Mouse (Mus musculus) heart, postnatal 0 days (tissue): ENCODE measurements around the gene Atp13a5. TPM values are rescaled to one million over a fixed set of nuclear protein-coding genes. Genes with fewer than 3 reads are reported as not detected.
A peak's percentile ranks its signal among the peaks of the same experiment; 100 is the strongest.

Experiments used
- ATAC-seq: fragments of 200-750 bp; cut with Nextera tagmentation; 2 replicates; pipeline ENCODE4 v1.8.0; 2017; ENCODE audit warnings: low read depth, moderate number of reproducible peaks, moderate library complexity; ENCODE audit not compliant: insufficient read depth
- DNase-seq: peaks from one replicate; pipeline ENCODE4 v3.0.0-alpha.2; 2016; ENCODE audit warnings: low spot score
- H3K27ac ChIP-seq: fragments of 300-500 bp; sonication (generic); 2 replicates; pipeline ENCODE4 v1.5.1; 2014; ENCODE audit warnings: low read depth, mild to moderate bottlenecking
- H3K27me3 ChIP-seq: fragments of 300-500 bp; sonication (generic); 2 replicates; pipeline ENCODE4 v1.6.1; 2014; ENCODE audit warnings: low read length, mixed read lengths; ENCODE audit not compliant: control insufficient read depth, insufficient read depth
- H3K36me3 ChIP-seq: fragments of 300-500 bp; sonication (generic); replicated peaks from 2 replicates; pipeline ENCODE4 v1.6.1; 2014; ENCODE audit warnings: low read length, mixed read lengths; ENCODE audit not compliant: control insufficient read depth, insufficient read depth
- H3K4me1 ChIP-seq: fragments of 300-500 bp; sonication (generic); 2 replicates; pipeline ENCODE4 v1.6.1; 2014; ENCODE audit warnings: antibody characterized with exemption; ENCODE audit not compliant: control insufficient read depth, insufficient read depth
- H3K4me2 ChIP-seq: fragments of 300-500 bp; sonication (generic); 2 replicates; pipeline ENCODE4 v1.6.1; 2014; ENCODE audit warnings: low read depth, mild to moderate bottlenecking, low read length, moderate library complexity
- H3K4me3 ChIP-seq: fragments of 300-500 bp; sonication (generic); 2 replicates; pipeline ENCODE4 v1.5.1; 2014; ENCODE audit warnings: low read depth, low read length
- H3K9ac ChIP-seq: fragments of 300-500 bp; sonication (generic); replicated peaks from 2 replicates; pipeline ENCODE4 v1.6.1; 2014; ENCODE audit warnings: low read depth, low read length, mixed read lengths
- H3K9me3 ChIP-seq: fragments of 300-500 bp; sonication (generic); replicated peaks from 2 replicates; pipeline ENCODE4 v1.6.1; 2016; ENCODE audit warnings: low read length; ENCODE audit not compliant: control insufficient read depth
- CTCF ChIP-seq: IDR thresholded peaks from 2 replicates; pipeline ENCODE4 v1.5.1; 2016; ENCODE audit warnings: antibody characterized with exemption, control low read depth, low read depth
- EP300 ChIP-seq: IDR thresholded peaks from 2 replicates; pipeline ENCODE4 v1.6.1; 2016; ENCODE audit warnings: antibody characterized with exemption, low read depth
- WGBS: fragments of 180-500 bp; shearing (Covaris S2); extraction: QIAGEN DNeasy Blood & Tissue Kit; methylation state at CpG from one replicate; pipeline ENCODE4 v1.1.7; 2014; 5-methylcytosine and 5-hydroxymethylcytosine counted together
- polyA plus RNA-seq: library from polyadenylated mRNA; unstranded; fragments of >200 nt; fragmentation: Nextera tagmentation; extraction: Ambion mirVana; gene quantifications from 2 replicates; pipeline ENCODE4 v1.2.1, GENCODE M21; 2015
- total RNA-seq: library from RNA; depleted of rRNA; stranded (reverse); fragments of >200 nt; gene quantifications from 2 replicates; pipeline ENCODE4 v1.2.3, GENCODE M21; 2014; ENCODE audit warnings: low replicate concordance; rRNA removed

The Atp13a5 gene
- total and polyA plus RNA-seq, 2 experiments from 2014 or later = not detected

DNA sequence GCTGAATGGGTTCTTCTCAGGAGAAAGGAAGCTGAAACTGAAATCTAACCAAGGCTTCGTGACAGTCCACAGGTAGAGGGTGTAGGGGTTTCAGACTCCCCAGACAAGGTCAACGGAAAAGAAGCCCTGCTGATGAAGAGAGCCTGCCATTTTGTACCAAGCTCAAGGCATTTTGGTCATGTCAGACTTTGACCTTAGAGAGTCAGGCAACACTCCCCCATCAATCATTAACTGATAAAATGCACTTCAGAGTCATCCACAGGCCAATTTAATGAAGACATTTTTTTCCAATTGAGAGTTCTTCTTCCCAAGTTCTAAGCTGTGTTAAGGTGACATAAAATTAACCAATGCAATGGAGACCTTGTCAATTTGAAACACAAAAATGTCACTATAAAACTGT lies 177.4 kb downstream of the Atp13a5 start:
- no peak overlapping the region for H3K4me3 ChIP-seq
- no peaks in the 10 kb centered on the region for H3K4me1 ChIP-seq
- no peak for ATAC-seq
- DNase-seq = no peak
- H3K4me2 ChIP-seq = no peak overlapping the region
- no peaks in the 10 kb centered on the region for H3K36me3 ChIP-seq
- no peak overlapping the region for H3K27ac ChIP-seq
- no peaks in the 10 kb centered on the region for H3K27me3 ChIP-seq
- H3K9me3 ChIP-seq = no peaks in the 10 kb centered on the region
- H3K9ac ChIP-seq = no peak overlapping the region
- 60% methylated on average over 2 of the region's 2 CpGs for WGBS
- TF ChIP-seq CTCF (no peak), EP300 (no peak)

DNA sequence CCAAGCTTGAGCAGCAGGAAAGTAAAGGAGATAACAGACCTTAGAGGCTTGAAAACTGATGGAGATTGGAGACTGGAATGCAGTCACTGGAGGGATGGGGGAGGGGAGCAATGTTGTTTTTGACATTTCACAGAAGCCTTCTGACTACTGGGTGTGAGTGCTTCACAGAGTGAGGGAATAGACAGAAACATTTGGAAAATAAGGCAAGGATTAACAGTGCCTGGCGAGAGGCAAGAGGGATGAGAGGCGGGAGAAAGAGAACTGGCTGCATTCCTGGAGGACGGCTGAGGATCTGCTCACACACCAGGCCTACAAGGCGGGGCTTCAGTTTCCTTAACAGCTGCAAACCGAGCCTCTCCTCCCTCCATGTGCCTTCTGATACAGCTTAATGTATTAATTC lies 180.1 kb downstream of the Atp13a5 start:
- H3K9me3 ChIP-seq = no peaks in the 10 kb centered on the region
- peak; percentile 22 for DNase-seq
- peak; percentile 62 for ATAC-seq

DNA sequence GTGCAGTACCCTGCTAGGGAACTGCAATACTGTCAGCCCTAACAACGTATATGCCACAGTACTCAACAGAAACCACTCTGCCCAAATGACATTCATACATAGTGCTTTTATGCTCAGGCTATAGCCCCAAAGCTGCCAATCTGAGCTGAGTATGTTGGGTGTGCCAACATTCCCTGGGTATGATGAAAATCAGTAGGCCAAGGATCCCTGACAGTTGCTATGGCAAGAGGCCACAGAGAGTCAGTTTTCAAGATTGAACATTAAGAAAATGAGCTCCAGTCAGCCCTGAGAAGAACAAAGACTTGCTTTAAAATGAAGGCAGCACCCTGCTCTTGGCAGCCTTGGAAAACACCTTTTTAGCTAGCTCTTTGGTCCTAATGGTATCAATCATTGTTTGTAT lies 183.4 kb downstream of the Atp13a5 start:
- H3K27me3 ChIP-seq = no peaks in the 10 kb centered on the region
- TF ChIP-seq CTCF (no peak), EP300 (no peak)
- WGBS = 79% methylated on average over 1 of the region's 1 CpGs
- H3K36me3 ChIP-seq = no peaks in the 10 kb centered on the region
- H3K4me3 ChIP-seq = no peak overlapping the region
- no peaks in the 10 kb centered on the region for H3K9me3 ChIP-seq
- H3K9ac ChIP-seq = no peak overlapping the region
- H3K27ac ChIP-seq = no peak overlapping the region
- H3K4me2 ChIP-seq = no peak overlapping the region
- no peaks in the 10 kb centered on the region for H3K4me1 ChIP-seq
- ATAC-seq (no peak), DNase-seq (no peak)

More for the DNA sequence above, 180.1 kb downstream of the Atp13a5 start:
- WGBS = 4% methylated on average over 5 of the region's 5 CpGs
- no peaks in the 10 kb centered on the region for H3K36me3 ChIP-seq
- H3K4me2 ChIP-seq = no peak overlapping the region
- H3K4me1 ChIP-seq = no peaks in the 10 kb centered on the region
- no peak overlapping the region for H3K9ac ChIP-seq
- no peak overlapping the region for H3K4me3 ChIP-seq
- no peak for TF ChIP-seq EP300
- no peak for TF ChIP-seq CTCF
- H3K27me3 ChIP-seq = no peaks in the 10 kb centered on the region
- H3K27ac ChIP-seq = no peak overlapping the region

- Histone ChIP-seq H3K4me1 (no peaks in the 10 kb centered on the region), H3K9ac (no peak overlapping the region), H3K4me3 (no peak overlapping the region), H3K4me2 (no peak overlapping the region), H3K27me3 (no peaks in the 10 kb centered on the region), H3K27ac (no peak overlapping the region), H3K36me3 (no peaks in the 10 kb centered on the region), H3K9me3 (no peaks in the 10 kb centered on the region)
- 80% methylated on average over 4 of the region's 4 CpGs for WGBS
- ATAC-seq = no peak
- no peak for DNase-seq
- TF ChIP-seq EP300 = no peak
- no peak for TF ChIP-seq CTCF
Observed at GRCm38 (mm10) chr16:29193981-29194380, 184.6 kb downstream of the Atp13a5 start.

DNA sequence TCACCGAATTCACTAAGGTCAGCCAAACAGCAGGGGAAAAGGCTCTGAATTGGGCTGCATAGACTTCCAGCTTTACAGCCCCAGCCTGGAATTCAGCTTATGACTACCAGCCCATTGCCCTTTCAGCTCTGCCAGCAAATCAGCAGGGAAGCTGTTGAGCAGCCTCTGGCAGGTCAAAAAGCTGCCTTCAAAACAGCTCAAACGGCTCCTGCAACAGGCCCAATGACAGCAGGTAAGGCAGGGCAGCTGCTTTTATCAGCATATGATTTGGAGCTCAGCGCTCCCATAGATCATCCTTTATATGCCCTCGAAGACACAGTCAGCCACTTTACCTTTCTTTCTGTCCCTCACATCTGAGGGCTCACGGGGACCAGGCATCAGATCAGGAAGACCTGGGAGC lies 185.6 kb downstream of the Atp13a5 start:
- Histone ChIP-seq H3K4me2 (no peak overlapping the region), H3K36me3 (no peaks in the 10 kb centered on the region), H3K9ac (no peak overlapping the region), H3K9me3 (no peaks in the 10 kb centered on the region), H3K4me1 (no peaks in the 10 kb centered on the region), H3K27me3 (no peaks in the 10 kb centered on the region), H3K27ac (no peak overlapping the region), H3K4me3 (no peak overlapping the region)
- WGBS = 31% methylated on average over 5 of the region's 5 CpGs
- no peak for TF ChIP-seq EP300
- no peak for TF ChIP-seq CTCF
- DNase-seq (no peak), ATAC-seq (no peak)

Other genes with a start within 250 kb of the Atp13a5 start
- gene Hrasls, start 169.0 kb downstream of the Atp13a5 start, total RNA-seq = 0.19 and 0.31 TPM in 2 replicates
- gene Hrasls, start 169.0 kb downstream of the Atp13a5 start, polyA plus RNA-seq = 0.87 and 1.2 TPM in 2 replicates
- not detected in 2 replicates for gene Atp13a4, start 166.1 kb upstream of the Atp13a5 start, total RNA-seq
- gene Atp13a4, start 166.1 kb upstream of the Atp13a5 start, polyA plus RNA-seq = not detected in 2 replicates
- 64.1 and 69.2 TPM in 2 replicates for gene Opa1, start 200.6 kb upstream of the Atp13a5 start, total RNA-seq
- 42.6 and 48.4 TPM in 2 replicates for gene Opa1, start 200.6 kb upstream of the Atp13a5 start, polyA plus RNA-seq